Mouse (Mus musculus): ENCODE measurements around the gene Mycbpap. TPM values are rescaled to one million over a fixed set of nuclear protein-coding genes. Genes with fewer than 3 reads are reported as not detected.
A peak's percentile ranks its signal among the peaks of the same experiment; 100 is the strongest.

Gene Mycbpap
- polyA plus RNA-seq, 1 experiment from 2014 or later: 2.1 TPM

DNA sequence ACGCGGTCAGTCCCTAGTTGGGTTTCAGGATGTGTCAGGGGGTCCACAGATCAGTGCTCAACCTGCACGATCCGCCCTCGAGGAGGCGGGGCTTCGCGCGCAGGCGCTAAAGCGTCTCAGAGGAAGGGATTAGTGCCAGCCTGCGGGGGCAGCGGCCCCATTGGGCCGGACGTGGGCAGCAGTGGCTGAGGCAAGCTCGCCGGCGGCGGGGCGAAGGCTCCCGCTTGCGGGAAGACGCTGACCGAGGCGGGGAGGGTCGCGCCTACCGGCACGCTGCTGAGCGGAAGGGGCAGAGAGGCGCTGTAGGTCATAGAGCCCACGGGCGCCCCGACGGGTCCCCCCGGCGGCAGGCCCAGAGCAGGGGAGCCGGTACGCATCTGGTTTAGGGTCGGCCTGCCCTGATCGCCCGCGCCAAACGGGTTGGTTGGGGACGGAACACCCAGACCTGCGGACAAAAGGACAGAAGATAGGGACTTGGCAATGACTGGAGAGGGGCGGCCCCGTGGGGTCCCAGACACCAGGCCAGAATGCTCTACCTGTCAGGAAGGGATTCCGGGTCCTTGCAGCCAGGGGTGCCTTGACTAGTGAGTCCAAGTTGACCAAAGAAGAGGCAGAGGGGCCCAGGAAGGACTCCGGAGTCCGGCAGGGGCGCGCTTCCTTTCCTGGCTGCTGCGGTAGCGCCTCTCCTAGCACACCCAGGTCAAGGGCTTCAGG lies 30.4 kb downstream of the Mycbpap start:
- WGBS: 6% methylated on average over 51 of the region's 55 CpGs
- H3K36me3 ChIP-seq (ENCODE audit: control insufficient read depth, insufficient read depth, low read length): no peaks in the 10 kb centered on the region

GRCm38 (mm10) chr11:94489745-94490144 lies 31.8 kb downstream of the Mycbpap start:
- Histone ChIP-seq H3K9ac (ENCODE audit: low read depth, low read length) (no peak overlapping the region), H3K4me2 (replicated peaks; ENCODE audit: low read depth, low read length) (no peak overlapping the region), H3K9me3 (ENCODE audit: control insufficient read depth, low read length) (no peaks in the 10 kb centered on the region), H3K27me3 (ENCODE audit: control insufficient read depth, insufficient read depth, low read length) (peaks cover 18% of the 10 kb centered on the region), H3K4me1 (replicated peaks; ENCODE audit: control insufficient read depth, insufficient read depth, low read length) (no peaks in the 10 kb centered on the region), H3K36me3 (ENCODE audit: control insufficient read depth, insufficient read depth, low read length) (no peaks in the 10 kb centered on the region), H3K27ac (ENCODE audit: low read depth, low read length) (no peak overlapping the region), H3K4me3 (ENCODE audit: low read depth, low read length) (no peak overlapping the region)
- 37% methylated on average over 4 of the region's 4 CpGs for WGBS
- DNase-seq (ENCODE audit: low spot score) (no peak), ATAC-seq (ENCODE audit: low FRiP score) (no peak)

More for the DNA sequence above, 30.4 kb downstream of the Mycbpap start:
- H3K9me3 ChIP-seq (ENCODE audit: control insufficient read depth, low read length): no peaks in the 10 kb centered on the region
- no peak overlapping the region for H3K27ac ChIP-seq (ENCODE audit: low read depth, low read length)
- peak overlapping the region; percentile 68 for H3K4me2 ChIP-seq (replicated peaks; ENCODE audit: low read depth, low read length)
- H3K4me3 ChIP-seq (ENCODE audit: low read depth, low read length): peak overlapping the region; percentile 41
- ATAC-seq (ENCODE audit: low FRiP score) (peak; percentile 44; the same call in 1 of the 2 replicates), DNase-seq (ENCODE audit: low spot score) (peak; percentile 74)
- H3K4me1 ChIP-seq (replicated peaks; ENCODE audit: control insufficient read depth, insufficient read depth, low read length): no peaks in the 10 kb centered on the region
- peaks cover 18% of the 10 kb centered on the region for H3K27me3 ChIP-seq (ENCODE audit: control insufficient read depth, insufficient read depth, low read length)
- peak overlapping the region; percentile 61 for H3K9ac ChIP-seq (ENCODE audit: low read depth, low read length)

DNA sequence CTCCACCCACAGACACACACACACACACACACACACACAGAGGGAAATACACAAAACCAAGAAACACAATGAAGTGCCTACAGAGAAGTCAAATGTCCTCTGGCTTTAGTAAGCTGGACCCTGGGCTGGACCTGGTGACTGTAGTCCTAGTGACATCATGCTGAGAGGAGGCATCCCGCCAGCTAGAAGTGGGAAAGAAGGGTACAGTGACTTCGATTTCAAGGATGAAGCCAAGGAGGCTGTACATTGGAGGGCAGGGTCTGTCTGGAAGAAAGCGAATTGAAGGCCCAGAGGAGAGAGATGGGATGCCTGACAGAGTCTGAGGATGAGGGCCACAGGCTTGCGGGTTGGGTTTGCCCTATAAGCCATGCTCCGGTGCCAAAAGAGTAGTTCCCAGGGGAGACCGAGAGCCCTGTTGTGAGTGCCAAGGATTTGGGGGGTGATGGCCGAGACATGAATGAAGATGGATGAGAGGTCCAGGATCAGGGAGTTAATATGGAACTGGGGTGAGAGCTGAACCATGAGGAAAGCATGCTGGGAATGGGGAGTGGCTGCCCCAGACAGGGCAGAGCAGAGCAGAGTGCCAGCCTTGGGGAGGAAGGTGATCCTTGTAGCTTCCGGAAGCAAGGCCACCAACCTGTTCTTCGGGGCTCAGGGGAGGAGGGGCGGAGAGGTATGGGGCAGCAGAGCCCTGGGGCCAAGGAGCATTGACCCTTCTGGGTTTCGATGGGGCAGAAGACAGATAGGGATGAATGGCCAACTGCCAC lies 32.6 kb downstream of the Mycbpap start:
- Histone ChIP-seq H3K4me2 (replicated peaks; ENCODE audit: low read depth, low read length) (no peak overlapping the region), H3K27me3 (ENCODE audit: control insufficient read depth, insufficient read depth, low read length) (peaks cover 18% of the 10 kb centered on the region), H3K27ac (ENCODE audit: low read depth, low read length) (no peak overlapping the region), H3K9ac (ENCODE audit: low read depth, low read length) (no peak overlapping the region), H3K36me3 (ENCODE audit: control insufficient read depth, insufficient read depth, low read length) (no peaks in the 10 kb centered on the region), H3K9me3 (ENCODE audit: control insufficient read depth, low read length) (no peaks in the 10 kb centered on the region), H3K4me1 (replicated peaks; ENCODE audit: control insufficient read depth, insufficient read depth, low read length) (no peaks in the 10 kb centered on the region), H3K4me3 (ENCODE audit: low read depth, low read length) (no peak overlapping the region)
- ATAC-seq (ENCODE audit: low FRiP score): no peak
- 87% methylated on average over 11 of the region's 11 CpGs for WGBS
- DNase-seq (ENCODE audit: low spot score): no peak

DNA sequence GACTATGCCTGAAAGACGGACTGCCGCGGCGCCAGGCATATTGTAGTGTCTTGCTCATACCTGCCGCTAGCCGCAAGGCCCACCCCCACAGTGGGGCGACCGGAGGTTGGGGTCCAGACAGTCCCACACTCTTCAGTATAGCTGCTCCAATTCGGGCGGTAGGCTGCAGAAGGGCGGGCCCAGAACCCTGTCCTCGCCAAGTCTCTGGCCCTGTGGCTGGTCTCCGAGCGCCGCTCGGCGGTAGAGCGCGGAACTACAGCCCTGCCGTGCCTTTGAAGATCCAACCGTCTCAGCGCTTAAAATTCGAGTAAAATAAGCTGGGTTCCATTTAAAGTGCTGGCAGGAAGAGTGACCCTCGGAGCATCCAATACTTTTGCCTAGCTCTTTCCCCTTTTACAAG lies 35.5 kb downstream of the Mycbpap start, which contains the start of gene Spata20:
Gene Spata20, minus strand, starts transcription at position 179 of the 400 bp plus-strand sequence.
- no peak within 1 kb of the TSS for H3K4me2 ChIP-seq (replicated peaks; ENCODE audit: low read depth, low read length)
- no peaks in the 10 kb centered on the region for H3K9me3 ChIP-seq (ENCODE audit: control insufficient read depth, low read length)
- no peak within 1 kb of the TSS for H3K4me3 ChIP-seq (ENCODE audit: low read depth, low read length)
- H3K27me3 ChIP-seq (ENCODE audit: control insufficient read depth, insufficient read depth, low read length): peaks cover 2% of the 10 kb centered on the region; the same call in 1 of the 2 replicates
- no peak within 1 kb of the TSS for H3K9ac ChIP-seq (ENCODE audit: low read depth, low read length)
- peak; percentile 53; the same call in 1 of the 2 replicates for ATAC-seq (ENCODE audit: low FRiP score)
- peak; percentile 93 for DNase-seq (ENCODE audit: low spot score)
- 4% methylated on average over 24 of the region's 24 CpGs for WGBS
- H3K27ac ChIP-seq (ENCODE audit: low read depth, low read length): no peak within 1 kb of the TSS
- H3K4me1 ChIP-seq (replicated peaks; ENCODE audit: control insufficient read depth, insufficient read depth, low read length): no peaks in the 10 kb centered on the region
- H3K36me3 ChIP-seq (ENCODE audit: control insufficient read depth, insufficient read depth, low read length): no peaks in the 10 kb centered on the region

GRCm38 (mm10) chr11:94485223-94485622 lies 36.3 kb downstream of the Mycbpap start:
- DNase-seq (ENCODE audit: low spot score) (no peak), ATAC-seq (ENCODE audit: low FRiP score) (no peak)
- Histone ChIP-seq H3K4me3 (ENCODE audit: low read depth, low read length) (no peak overlapping the region), H3K4me1 (replicated peaks; ENCODE audit: control insufficient read depth, insufficient read depth, low read length) (no peaks in the 10 kb centered on the region), H3K36me3 (ENCODE audit: control insufficient read depth, insufficient read depth, low read length) (no peaks in the 10 kb centered on the region), H3K9ac (ENCODE audit: low read depth, low read length) (no peak overlapping the region), H3K4me2 (replicated peaks; ENCODE audit: low read depth, low read length) (no peak overlapping the region), H3K27me3 (ENCODE audit: control insufficient read depth, insufficient read depth, low read length) (peaks cover 2% of the 10 kb centered on the region; the same call in 1 of the 2 replicates), H3K9me3 (ENCODE audit: control insufficient read depth, low read length) (no peaks in the 10 kb centered on the region), H3K27ac (ENCODE audit: low read depth, low read length) (no peak overlapping the region)
- 75% methylated on average over 5 of the region's 5 CpGs for WGBS

- ATAC-seq (ENCODE audit: low FRiP score) (no peak), DNase-seq (ENCODE audit: low spot score) (no peak)
- Histone ChIP-seq H3K4me1 (replicated peaks; ENCODE audit: control insufficient read depth, insufficient read depth, low read length) (no peaks in the 10 kb centered on the region), H3K27ac (ENCODE audit: low read depth, low read length) (no peak overlapping the region), H3K27me3 (ENCODE audit: control insufficient read depth, insufficient read depth, low read length) (no peaks in the 10 kb centered on the region; the same call in 1 of the 2 replicates), H3K4me3 (ENCODE audit: low read depth, low read length) (no peak overlapping the region), H3K9ac (ENCODE audit: low read depth, low read length) (no peak overlapping the region), H3K36me3 (ENCODE audit: control insufficient read depth, insufficient read depth, low read length) (no peaks in the 10 kb centered on the region), H3K4me2 (replicated peaks; ENCODE audit: low read depth, low read length) (no peak overlapping the region), H3K9me3 (ENCODE audit: control insufficient read depth, low read length) (no peaks in the 10 kb centered on the region)
- WGBS: 89% methylated on average over 9 of the region's 9 CpGs
Measured at GRCm38 (mm10) chr11:94484636-94485035, 36.9 kb downstream of the Mycbpap start.

DNA sequence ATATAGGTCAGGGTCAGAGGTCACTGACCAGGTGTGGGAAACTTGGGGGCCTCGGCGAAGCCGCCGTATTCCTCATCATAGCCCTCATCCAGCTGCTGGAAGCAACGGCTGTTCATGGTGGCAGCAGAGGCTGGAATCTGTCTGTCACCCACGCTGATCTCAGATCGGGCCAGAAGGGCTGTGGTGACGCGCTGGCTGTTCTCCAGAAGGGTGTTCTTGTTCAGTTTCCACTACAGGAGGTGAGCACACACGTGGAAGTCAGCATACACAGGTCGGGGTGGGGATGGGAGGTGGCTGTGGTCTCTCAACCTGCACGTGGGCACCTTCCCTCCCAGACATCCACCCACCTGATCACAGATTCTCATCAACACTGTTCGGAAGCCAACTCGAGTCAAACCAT lies 37.6 kb downstream of the Mycbpap start:
- no peak overlapping the region for H3K9ac ChIP-seq (ENCODE audit: low read depth, low read length)
- no peak for DNase-seq (ENCODE audit: low spot score)
- no peak overlapping the region for H3K27ac ChIP-seq (ENCODE audit: low read depth, low read length)
- ATAC-seq (ENCODE audit: low FRiP score): no peak
- H3K4me1 ChIP-seq (replicated peaks; ENCODE audit: control insufficient read depth, insufficient read depth, low read length): no peaks in the 10 kb centered on the region
- H3K36me3 ChIP-seq (ENCODE audit: control insufficient read depth, insufficient read depth, low read length): no peaks in the 10 kb centered on the region
- H3K4me3 ChIP-seq (ENCODE audit: low read depth, low read length): no peak overlapping the region
- 73% methylated on average over 14 of the region's 14 CpGs for WGBS
- H3K4me2 ChIP-seq (replicated peaks; ENCODE audit: low read depth, low read length): no peak overlapping the region
- no peaks in the 10 kb centered on the region; the same call in 1 of the 2 replicates for H3K27me3 ChIP-seq (ENCODE audit: control insufficient read depth, insufficient read depth, low read length)
- no peaks in the 10 kb centered on the region for H3K9me3 ChIP-seq (ENCODE audit: control insufficient read depth, low read length)

- H3K27ac ChIP-seq (ENCODE audit: low read depth, low read length): no peak overlapping the region
- H3K36me3 ChIP-seq (ENCODE audit: control insufficient read depth, insufficient read depth, low read length): no peaks in the 10 kb centered on the region
- H3K4me3 ChIP-seq (ENCODE audit: low read depth, low read length): no peak overlapping the region
- DNase-seq (ENCODE audit: low spot score): no peak
- 67% methylated on average over 11 of the region's 11 CpGs for WGBS
- H3K9me3 ChIP-seq (ENCODE audit: control insufficient read depth, low read length): no peaks in the 10 kb centered on the region
- H3K4me1 ChIP-seq (replicated peaks; ENCODE audit: control insufficient read depth, insufficient read depth, low read length): no peaks in the 10 kb centered on the region
- no peak overlapping the region for H3K4me2 ChIP-seq (replicated peaks; ENCODE audit: low read depth, low read length)
- H3K27me3 ChIP-seq (ENCODE audit: control insufficient read depth, insufficient read depth, low read length): no peaks in the 10 kb centered on the region; the same call in 1 of the 2 replicates
- H3K9ac ChIP-seq (ENCODE audit: low read depth, low read length): no peak overlapping the region
- ATAC-seq (ENCODE audit: low FRiP score): 0 out of 2 replicates have a peak, but pooled peaks have one; percentile 33
Measured at GRCm38 (mm10) chr11:94483436-94483835, 38.1 kb downstream of the Mycbpap start.

Measured in hindbrain, embryonic 11.5 days (tissue).